Mouse (Mus musculus) testis, postnatal 10 days (tissue): ENCODE measurements around the gene Kcnd3.

ENCODE experiments used
- DNase-seq: peaks from one replicate; pipeline ENCODE4 v3.0.0; 2021; ENCODE audit warnings: low spot score

Kcnd3 gene

DNA sequence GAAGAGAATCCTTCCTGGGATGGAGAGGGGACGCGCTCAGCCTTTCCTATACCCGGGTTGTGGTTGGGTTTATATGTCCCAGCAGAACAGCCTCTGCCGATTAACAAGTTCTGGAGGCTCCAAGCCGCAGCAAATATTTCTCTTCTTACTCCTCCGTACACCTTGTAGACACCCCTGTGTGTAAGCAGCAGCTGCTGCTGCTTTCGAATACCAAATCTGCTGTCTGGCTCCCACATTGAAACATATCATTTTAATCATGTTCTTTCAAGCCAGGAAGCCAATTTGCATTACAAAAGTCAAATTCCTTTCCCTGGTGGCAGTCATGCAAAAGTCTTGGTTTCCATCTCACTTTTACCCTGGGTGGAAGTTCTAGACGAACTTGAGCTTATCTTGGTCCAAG is 76.7 kb downstream of the Kcnd3 start:
- DNase-seq: no peak

GRCm38 (mm10) chr3:105529700-105530099 is 77.6 kb downstream of the Kcnd3 start:
- no peak for DNase-seq

- DNase-seq: no peak
These were observed 78.4 kb downstream of the Kcnd3 start for GRCm38 (mm10) chr3:105530363-105531130.

DNA sequence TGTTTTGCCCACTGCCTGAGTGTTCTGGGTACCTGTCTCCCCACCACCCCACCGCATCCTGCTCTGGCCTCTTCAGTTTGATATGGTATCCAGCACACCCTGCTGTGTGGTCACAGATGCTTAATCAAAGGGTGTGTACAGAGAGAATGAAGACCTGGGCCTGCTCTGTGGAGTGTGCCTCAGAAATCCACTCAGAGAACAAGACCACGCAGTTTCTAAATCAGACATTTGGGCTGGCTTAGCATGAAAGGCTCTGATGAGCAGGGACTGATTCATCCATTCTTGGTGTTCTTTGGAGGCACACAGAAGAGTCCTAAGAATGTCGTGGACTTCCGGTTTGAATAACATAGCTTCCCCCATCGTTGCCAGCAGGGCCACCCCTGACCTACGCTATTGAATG is 86.3 kb downstream of the Kcnd3 start:
- DNase-seq: no peak

GRCm38 (mm10) chr3:105538819-105539607 is 86.9 kb downstream of the Kcnd3 start:
- no peak for DNase-seq

DNA sequence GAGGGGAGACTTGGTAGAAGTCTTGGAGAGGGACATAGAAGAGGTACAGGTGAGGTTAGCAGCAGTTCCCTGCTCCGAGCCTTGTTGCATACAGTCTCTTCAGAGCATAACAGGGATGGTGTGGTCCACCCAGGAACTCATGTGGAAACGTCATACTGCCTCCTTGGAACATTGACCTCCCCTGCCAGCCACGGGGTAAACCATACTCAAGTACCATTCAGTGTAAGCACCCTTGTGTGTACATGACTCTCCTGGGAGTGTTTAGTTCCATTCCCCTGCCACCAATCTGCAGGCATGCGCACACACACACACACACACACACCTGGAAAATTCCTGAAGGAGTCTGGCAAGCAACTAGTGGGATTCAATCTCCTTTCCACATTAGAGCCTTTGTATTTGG is 90.6 kb downstream of the Kcnd3 start:
- no peak for DNase-seq

DNA sequence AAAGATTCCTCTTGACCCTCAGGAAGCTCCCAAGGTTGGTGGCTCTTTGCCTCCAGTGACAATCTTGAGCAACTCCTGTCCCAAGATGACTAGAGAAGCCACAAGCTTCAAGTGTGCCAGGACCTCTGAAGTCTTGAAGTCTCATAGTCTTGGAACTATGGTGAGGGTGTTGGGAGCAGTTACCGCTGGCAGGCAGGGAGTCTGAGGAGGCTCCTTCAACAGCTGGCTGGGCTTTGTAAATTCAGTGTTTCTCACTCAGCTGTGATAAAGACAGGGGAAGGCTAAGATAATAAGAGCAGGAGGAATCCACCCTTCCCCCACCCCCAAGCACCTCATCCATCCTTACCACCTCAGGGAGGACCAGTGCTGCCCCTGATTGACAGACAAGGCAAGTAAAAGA is 92.0 kb downstream of the Kcnd3 start:
- no peak for DNase-seq

DNA sequence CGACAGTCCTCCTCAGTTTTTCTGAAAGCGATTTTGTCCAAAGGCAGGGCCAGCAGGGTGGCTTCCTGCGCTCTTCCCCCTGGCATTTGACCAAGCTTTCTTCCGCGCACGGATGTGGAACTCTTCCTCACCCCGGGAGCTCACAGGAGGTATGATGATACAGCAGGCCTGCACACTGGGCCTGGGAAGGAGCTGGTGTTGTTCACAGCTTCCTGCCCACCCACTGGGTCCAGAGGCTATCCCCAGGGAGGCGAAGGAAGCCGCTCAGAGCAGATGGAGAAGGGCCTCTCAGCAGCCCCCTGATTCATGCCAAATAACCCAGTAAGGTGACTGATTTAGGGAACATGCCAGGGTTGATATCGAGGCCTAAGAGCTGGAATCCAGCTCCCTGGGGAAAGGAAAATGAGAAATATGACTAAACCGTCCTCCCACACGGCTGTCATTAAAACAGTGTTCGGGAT is 94.5 kb downstream of the Kcnd3 start:
- no peak for DNase-seq

DNA sequence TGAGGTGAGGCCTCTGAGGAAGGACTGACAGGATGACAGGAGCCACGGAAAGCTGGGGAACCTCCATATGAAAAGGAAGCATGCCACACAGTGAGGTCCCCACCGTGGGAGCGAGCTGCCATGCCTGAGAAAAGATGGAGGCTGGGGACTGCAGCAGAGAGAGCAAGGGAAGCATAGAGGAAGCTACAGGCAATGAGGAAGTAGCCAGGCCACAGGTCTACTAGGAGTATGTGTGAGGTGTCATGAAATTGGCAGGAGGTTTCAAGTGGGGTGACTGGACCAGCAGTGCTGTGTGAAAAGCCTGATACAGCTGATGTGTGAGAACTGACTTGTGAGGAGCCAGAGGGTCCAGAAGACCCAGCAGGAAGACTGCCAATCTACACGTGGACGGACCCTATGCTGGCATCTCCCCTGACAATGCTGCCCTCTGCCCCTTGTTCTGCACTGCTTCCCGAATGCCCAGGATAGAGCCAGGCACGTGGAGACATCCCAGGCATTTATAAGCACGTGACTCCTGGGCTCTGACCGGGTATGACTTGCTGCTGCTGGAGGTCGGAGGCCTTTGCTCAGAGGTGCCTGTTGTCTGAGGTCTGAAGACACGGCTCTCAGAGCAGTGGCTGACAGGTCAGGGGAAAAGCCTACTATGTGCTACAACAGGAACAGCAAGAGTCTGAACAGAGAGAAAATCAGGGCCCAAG is 96.1 kb downstream of the Kcnd3 start:
- no peak for DNase-seq

GRCm38 (mm10) chr3:105559456-105559855 is 107.3 kb downstream of the Kcnd3 start:
- no peak for DNase-seq

GRCm38 (mm10) chr3:105566973-105567372 is 114.8 kb downstream of the Kcnd3 start:
- DNase-seq: no peak

GRCm38 (mm10) chr3:105567472-105567871 is 115.3 kb downstream of the Kcnd3 start:
- no peak for DNase-seq

DNA sequence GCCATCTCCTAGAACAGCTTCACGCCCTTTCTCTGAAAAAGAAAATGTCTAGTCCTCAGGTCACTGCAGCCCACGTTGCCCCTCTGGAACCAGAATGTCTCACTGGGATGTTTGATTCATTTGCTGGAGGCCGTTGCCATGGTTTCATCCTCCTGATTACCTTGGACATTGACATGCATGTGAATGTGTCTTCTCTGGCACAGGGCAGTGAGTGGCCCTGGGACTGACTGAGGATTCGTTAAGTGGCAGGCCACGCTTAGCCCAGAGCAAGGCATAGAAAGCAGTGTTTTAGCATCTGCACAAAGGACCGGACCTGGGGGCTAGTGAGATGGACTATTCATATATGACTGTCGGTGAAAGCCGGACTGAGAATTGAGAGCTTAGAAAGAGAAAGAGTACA is 116.3 kb downstream of the Kcnd3 start:
- DNase-seq: no peak

DNA sequence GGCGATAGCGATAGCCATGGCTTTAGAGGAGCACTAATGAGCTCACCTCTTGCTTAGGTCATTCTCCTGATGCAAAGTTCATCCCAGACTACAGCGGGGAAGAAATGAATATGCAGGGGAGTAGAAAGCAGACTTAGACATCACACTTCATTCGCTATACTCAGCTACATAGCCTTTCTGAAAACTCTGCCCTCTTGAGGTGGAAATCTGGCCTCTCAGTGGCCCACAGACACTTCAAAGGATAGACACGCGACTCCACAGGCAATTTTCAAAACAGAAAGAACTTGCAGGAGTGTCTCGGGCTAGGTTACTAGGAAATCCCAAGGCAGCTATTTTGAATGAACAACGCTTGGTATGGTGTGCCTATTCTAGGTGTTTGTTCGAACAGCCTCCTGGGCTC is 116.7 kb downstream of the Kcnd3 start:
- DNase-seq: no peak

DNA sequence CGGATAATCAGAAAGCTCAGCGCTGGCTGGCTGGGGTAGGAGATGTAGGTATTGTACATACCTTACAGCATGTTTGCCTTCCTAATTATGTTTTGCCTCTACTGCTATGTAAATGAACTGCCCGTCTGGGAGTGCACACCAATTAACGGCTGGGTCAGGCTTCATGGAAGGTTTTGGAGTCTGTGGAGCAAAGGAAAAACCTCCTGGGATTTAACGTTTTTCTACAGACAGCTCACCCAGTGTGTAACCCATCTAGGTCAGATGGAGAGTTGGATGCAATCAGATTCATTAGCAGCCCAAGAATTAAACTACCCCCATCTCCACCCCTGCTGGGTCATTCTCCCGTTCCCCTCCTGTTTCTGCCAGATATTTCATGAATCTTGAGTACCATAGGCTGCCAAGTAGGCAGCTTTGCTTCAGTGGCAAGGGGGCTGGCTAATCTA is 117.2 kb downstream of the Kcnd3 start:
- no peak for DNase-seq

- DNase-seq: no peak
These were observed 117.8 kb downstream of the Kcnd3 start for GRCm38 (mm10) chr3:105569950-105570349.

- DNase-seq: no peak
These were observed 118.7 kb downstream of the Kcnd3 start for GRCm38 (mm10) chr3:105570818-105571217.

DNA sequence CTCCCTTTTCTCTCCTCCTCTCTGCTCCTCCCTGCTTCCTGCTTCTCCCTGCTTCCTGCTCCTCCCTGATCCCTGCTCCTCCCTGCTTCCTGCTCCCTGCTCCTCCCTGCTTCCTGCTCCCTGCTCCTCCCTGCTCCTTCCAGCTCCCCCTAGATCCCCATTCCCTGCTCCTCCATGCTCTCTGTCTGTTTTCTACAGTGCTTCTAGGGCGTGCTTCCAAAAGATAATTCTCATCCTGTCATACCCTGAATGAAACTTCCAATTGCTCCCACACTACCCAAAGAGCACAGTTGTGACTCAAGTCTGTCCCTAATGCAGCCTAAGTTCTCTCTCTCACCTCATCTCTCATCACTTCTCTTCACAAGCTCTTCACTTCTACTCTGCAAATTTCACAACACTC is 119.8 kb downstream of the Kcnd3 start:
- no peak for DNase-seq

DNA sequence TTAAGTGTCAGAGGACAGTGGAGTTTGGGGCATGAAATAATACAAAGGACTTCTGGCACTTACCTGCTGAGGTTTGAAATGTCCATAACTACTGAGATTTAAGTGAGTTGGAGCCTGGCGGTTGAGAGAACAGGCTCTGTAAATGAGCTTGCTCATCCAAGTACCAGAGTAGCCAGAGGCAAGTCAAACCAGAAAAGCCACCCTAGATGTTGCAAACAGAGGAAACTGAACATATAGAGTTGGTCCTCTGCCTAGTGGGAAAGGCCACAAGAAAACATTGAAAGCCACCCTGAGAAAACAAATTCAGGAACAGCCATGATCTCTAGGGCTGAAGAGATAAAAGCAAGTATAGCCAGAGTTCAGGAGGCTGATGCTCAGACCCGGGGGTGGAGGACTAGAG is 121.0 kb downstream of the Kcnd3 start:
- DNase-seq: no peak

DNA sequence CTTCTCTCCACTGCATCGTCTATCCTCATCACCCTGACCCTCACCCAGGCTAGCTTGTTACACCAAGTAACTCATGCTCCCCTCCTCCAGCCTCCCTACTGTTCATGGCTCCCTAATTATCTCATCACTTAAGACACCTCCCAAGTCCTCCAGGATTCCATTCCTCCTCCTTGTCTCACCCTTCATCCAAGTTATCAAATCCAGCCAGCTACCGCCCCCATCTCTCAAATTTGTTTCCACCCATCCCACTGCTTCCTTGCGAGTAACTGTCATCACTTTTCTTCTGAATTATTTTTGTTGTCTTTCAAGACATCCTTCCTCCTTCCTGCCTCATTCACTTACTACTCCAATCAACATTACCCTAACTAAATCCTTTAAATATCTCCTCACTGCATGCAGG is 126.2 kb downstream of the Kcnd3 start:
- DNase-seq: no peak

GRCm38 (mm10) chr3:105581119-105581518 is 129.0 kb downstream of the Kcnd3 start:
- DNase-seq: no peak

DNA sequence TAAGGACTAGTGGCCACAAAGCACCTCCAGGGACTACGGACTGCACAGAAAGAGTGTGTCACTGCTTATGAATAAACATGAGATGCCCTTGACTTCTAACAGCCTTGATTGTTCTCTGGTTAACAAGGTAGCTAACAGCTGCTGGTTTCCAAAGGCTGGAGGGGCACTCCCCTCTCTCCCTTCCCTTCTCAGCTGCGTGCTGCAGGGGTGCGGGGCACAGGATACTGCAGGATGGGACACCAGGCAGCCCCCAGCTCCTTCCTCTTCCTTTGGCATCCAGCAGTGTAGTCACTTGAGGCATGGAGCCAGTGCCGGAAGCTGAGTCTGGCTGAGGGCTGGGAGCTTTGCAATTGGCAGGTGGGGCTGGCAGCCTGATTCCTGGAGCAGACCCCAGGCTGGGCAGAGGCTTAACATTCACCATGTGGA is 133.6 kb downstream of the Kcnd3 start:
- no peak for DNase-seq
